Mouse (Mus musculus) T-cell, adult 2 months (primary cell): ENCODE data around the gene Kbtbd8.

Experiments
- DNase-seq: peaks from one replicate; pipeline ENCODE4 v3.0.0; 2022; ENCODE audit warnings: low spot score

Gene Kbtbd8

DNA sequence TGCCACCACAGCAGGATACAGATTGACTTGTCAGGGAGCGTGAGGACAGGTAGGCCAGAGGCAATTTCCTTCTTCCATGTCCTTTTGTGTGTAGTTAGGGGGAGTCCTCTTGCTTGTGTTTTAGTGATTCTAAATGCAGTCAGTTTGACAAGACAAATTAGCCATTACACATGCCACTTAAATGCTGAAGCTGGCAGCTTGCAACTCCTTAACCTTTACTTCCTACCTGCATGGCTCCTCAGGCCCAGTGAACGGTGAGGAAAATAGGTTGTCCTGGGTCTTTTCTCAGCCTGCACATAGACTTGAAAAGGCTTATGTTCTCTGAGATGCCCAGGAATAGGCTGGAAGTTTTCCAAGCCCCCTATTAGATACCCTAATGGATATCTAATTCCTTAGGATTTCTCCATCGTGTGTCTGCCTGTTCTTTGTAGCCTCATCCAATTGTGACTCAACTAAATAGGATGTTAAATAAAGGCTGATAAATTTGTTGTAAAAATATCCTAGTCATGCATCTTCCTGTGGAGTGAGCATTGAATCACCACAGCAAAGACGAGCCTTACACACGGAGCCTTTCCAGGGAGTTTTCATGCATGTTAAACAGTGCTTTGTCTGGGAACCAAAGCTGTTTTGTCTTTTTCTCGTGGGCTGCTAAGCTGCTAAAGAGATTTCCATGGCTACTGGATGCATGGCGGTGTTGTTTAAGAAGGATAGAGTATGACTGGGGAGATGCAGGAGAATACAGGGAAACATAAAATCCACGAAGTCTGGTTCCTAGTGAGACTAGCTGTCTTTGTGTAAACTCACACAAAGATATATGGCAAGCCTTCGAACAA is 57.5 kb downstream of the Kbtbd8 start:
- no peak for DNase-seq
